Mouse (Mus musculus): ENCODE measurements around the gene Prkn. TPM values are rescaled to one million over a fixed set of nuclear protein-coding genes. Genes with fewer than 3 reads are reported as not detected.

Prkn gene
- total and polyA plus RNA-seq, 2 experiments from 2014 or later, result 9.0 to 9.4 TPM

DNA sequence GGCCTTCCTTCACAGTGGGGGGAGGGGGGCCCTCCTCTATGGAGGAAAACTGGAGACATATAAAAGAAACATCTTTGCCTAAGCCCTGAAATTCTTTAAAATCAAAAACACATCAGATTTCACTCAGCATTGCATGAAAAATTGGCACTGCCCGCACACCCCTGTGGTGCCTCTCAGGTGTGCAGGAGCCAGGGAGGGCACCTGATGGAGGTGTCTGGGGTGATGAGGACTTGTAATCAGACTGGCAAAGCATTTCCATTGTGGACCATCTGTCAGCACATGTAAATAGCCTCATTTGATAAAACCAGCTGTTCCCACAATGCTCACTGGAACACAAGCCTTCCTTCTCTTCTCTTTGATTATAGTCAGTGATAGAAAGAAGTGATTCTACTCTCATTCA lies 928.8 kb downstream of the Prkn start:
- no peak overlapping the region for H3K4me2 ChIP-seq (ENCODE audit: low read depth, low read length, poor library complexity, severe bottlenecking)
- peak; percentile 30 for DNase-seq (ENCODE audit: low spot score)

DNA sequence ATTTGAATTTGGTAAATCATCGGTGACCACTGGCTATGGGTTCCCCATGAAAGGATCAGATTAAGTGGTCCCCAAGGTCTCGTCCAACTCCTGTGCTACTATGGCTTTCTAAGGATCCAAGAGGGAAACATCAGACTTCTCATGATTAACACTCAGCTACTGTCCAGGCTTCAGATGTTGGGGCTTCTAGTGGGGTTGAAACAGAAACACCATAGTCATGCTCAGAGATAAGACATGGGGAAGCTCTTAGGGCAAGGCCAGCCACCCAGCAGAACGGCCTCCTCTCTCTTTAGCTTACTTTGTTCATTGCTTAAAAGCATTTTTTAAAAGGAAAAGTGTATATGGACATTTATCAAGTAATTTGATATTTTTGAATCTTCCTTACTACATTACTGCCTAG lies 929.3 kb downstream of the Prkn start:
- no peak overlapping the region for H3K4me2 ChIP-seq (ENCODE audit: low read depth, low read length, poor library complexity, severe bottlenecking)
- H3K27ac ChIP-seq (ENCODE audit: low read depth, low read length), result no peak overlapping the region
- WGBS, result 85% methylated on average over 3 of the region's 3 CpGs
- no peaks in the 10 kb centered on the region for H3K27me3 ChIP-seq (ENCODE audit: insufficient read depth, low read length)
- DNase-seq (ENCODE audit: low spot score) (no peak), ATAC-seq (ENCODE audit: low FRiP score) (no peak)
- no peaks in the 10 kb centered on the region; the same call in 1 of the 2 replicates for H3K4me1 ChIP-seq (ENCODE audit: insufficient read depth, low read length)
- H3K4me3 ChIP-seq (ENCODE audit: low read depth, low read length), result no peak overlapping the region
- no peak for TF ChIP-seq CTCF (IDR thresholded peaks at IDR 0.05)
- no peaks in the 10 kb centered on the region for H3K9me3 ChIP-seq (ENCODE audit: low read length)
- H3K9ac ChIP-seq (replicated peaks; ENCODE audit: low read length, poor library complexity, severe bottlenecking), result no peak overlapping the region
- H3K36me3 ChIP-seq (ENCODE audit: insufficient read depth, low read length), result no peaks in the 10 kb centered on the region

More for the DNA sequence above, 928.8 kb downstream of the Prkn start:
- Histone ChIP-seq H3K27me3 (ENCODE audit: insufficient read depth, low read length) (no peaks in the 10 kb centered on the region), H3K9me3 (ENCODE audit: low read length) (no peaks in the 10 kb centered on the region), H3K4me1 (ENCODE audit: insufficient read depth, low read length) (no peaks in the 10 kb centered on the region; the same call in 1 of the 2 replicates), H3K4me3 (ENCODE audit: low read depth, low read length) (no peak overlapping the region), H3K27ac (ENCODE audit: low read depth, low read length) (no peak overlapping the region), H3K9ac (replicated peaks; ENCODE audit: low read length, poor library complexity, severe bottlenecking) (no peak overlapping the region), H3K36me3 (ENCODE audit: insufficient read depth, low read length) (no peaks in the 10 kb centered on the region)
- ATAC-seq (ENCODE audit: low FRiP score), result no peak
- TF ChIP-seq CTCF (IDR thresholded peaks at IDR 0.05), result no peak
- 91% methylated on average over 1 of the region's 1 CpGs for WGBS

DNA sequence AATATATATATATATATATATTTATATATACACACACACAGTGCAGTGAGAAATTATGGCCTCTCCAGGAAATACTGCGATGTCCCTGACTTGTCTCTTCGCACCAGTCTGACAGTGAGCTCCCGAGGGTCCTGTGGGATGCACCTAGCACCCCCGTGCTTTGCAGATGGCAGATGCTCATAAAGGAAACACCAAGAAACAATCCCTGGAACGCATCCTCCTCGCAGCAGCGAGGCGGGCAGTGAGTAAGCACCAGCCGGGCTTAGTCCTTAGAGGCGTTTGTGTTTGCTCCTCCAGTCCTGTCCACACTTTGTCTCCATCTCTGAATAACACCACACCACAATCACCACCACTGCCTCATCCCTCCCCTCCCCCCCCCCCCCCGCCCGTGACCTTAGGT lies 939.4 kb downstream of the Prkn start:
- no peak for TF ChIP-seq CTCF (IDR thresholded peaks at IDR 0.05)
- ATAC-seq (ENCODE audit: low FRiP score) (no peak), DNase-seq (ENCODE audit: low spot score) (no peak)
- Histone ChIP-seq H3K27me3 (ENCODE audit: insufficient read depth, low read length) (no peaks in the 10 kb centered on the region), H3K9ac (replicated peaks; ENCODE audit: low read length, poor library complexity, severe bottlenecking) (no peak overlapping the region), H3K4me3 (ENCODE audit: low read depth, low read length) (no peak overlapping the region), H3K4me1 (ENCODE audit: insufficient read depth, low read length) (no peaks in the 10 kb centered on the region), H3K9me3 (ENCODE audit: low read length) (no peaks in the 10 kb centered on the region), H3K4me2 (ENCODE audit: low read depth, low read length, poor library complexity, severe bottlenecking) (no peak overlapping the region), H3K36me3 (ENCODE audit: insufficient read depth, low read length) (no peaks in the 10 kb centered on the region), H3K27ac (ENCODE audit: low read depth, low read length) (no peak overlapping the region)
- 86% methylated on average over 11 of the region's 12 CpGs for WGBS

DNA sequence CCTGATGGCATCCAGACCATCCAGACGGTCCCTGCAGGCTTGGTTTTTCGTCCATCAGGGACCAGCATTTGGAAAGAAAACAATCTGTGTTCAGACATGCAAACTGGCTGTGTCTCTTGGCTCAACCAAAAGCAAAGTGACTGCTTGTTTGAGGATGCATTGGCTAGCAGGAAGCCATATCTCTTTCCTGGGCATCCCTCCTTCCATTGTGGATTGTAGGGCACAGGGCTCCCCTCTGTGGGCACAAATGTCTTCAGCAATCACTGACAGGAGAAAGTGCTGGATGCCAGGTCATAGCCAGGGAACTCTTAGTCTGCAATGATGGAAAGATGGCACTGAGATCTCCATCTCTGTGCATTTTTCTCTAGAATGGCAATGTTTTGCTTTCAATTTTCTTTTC lies 939.8 kb downstream of the Prkn start:
- H3K27ac ChIP-seq (ENCODE audit: low read depth, low read length), result no peak overlapping the region
- no peak overlapping the region for H3K9ac ChIP-seq (replicated peaks; ENCODE audit: low read length, poor library complexity, severe bottlenecking)
- DNase-seq (ENCODE audit: low spot score), result peak; percentile 20
- no peak for ATAC-seq (ENCODE audit: low FRiP score)
- no peak overlapping the region for H3K4me3 ChIP-seq (ENCODE audit: low read depth, low read length)
- H3K36me3 ChIP-seq (ENCODE audit: insufficient read depth, low read length), result no peaks in the 10 kb centered on the region
- peak; percentile 44 for TF ChIP-seq CTCF (IDR thresholded peaks at IDR 0.05)
- no peaks in the 10 kb centered on the region for H3K4me1 ChIP-seq (ENCODE audit: insufficient read depth, low read length)
- no peaks in the 10 kb centered on the region for H3K27me3 ChIP-seq (ENCODE audit: insufficient read depth, low read length)
- no peak overlapping the region for H3K4me2 ChIP-seq (ENCODE audit: low read depth, low read length, poor library complexity, severe bottlenecking)
- H3K9me3 ChIP-seq (ENCODE audit: low read length), result no peaks in the 10 kb centered on the region
- WGBS, result 64% methylated on average over 2 of the region's 2 CpGs

DNA sequence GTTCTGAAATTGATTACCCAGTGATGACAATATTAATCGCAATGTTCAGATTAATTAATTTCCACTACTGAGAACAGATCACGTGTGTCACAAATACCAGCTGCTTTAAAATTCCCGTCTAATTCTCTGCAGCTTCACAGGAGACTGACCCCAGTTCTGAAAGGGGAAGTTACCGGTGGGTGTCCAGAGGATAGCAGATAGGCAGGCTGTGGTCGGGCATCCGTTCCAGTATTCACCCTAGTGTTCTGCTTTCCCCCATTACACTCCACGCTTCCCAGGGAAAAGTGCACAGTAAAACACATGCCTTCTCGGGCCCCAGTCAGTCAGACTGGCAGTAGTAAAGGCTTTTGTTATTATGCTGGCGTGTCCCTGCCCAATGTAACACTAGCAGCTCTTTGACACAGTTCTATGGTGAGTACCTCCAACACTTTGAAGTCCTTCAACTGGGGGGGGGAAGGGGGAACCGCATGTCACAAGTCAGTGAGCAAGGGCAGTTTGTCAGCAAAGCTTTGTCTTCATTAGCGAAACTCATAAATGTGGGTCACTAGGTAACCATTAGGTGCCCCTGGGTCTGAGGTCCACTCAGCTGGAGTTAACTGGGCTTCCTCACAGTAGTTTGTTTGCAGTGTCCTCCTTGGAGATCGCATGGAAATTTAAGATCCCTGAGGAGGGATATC lies 940.8 kb downstream of the Prkn start:
- Histone ChIP-seq H3K9ac (replicated peaks; ENCODE audit: low read length, poor library complexity, severe bottlenecking) (no peak overlapping the region), H3K27ac (ENCODE audit: low read depth, low read length) (no peak overlapping the region), H3K9me3 (ENCODE audit: low read length) (no peaks in the 10 kb centered on the region), H3K4me1 (ENCODE audit: insufficient read depth, low read length) (no peaks in the 10 kb centered on the region), H3K4me3 (ENCODE audit: low read depth, low read length) (no peak overlapping the region), H3K36me3 (ENCODE audit: insufficient read depth, low read length) (no peaks in the 10 kb centered on the region), H3K27me3 (ENCODE audit: insufficient read depth, low read length) (no peaks in the 10 kb centered on the region), H3K4me2 (ENCODE audit: low read depth, low read length, poor library complexity, severe bottlenecking) (no peak overlapping the region)
- TF ChIP-seq CTCF (IDR thresholded peaks at IDR 0.05), result no peak
- ATAC-seq (ENCODE audit: low FRiP score), result no peak
- 46% methylated on average over 12 of the region's 12 CpGs for WGBS
- DNase-seq (ENCODE audit: low spot score), result no peak

DNA sequence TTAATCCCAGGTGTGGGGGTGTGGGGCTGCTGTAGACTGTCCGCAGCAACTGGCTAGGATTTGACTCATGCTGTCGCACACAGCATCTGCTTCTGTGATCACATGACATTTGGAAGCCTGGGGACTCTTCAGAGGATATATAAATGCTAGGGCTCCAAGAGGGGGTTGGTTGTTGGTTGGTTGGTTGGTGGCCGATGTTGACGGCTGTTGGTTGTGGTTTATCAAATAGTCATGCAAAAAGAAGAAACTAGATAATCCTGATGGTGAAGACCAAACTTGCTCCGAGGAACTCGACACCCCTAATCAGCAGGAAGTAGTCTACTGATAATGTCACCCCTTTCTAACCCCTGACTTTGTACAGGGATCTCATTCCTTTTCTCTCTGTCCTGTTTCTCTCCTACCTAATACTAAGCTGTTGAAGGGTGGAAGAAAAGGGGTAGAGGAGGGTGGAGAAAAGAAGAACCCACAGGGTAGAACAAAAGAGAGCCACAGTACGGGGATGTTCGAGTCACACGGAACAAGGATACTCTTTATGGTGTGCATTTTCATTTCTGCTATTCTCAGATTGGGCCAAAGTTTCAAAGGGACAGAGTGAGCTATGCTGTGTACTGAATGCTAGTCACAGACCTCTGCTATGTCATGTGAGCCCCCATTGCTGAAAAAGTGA lies 948.2 kb downstream of the Prkn start:
- no peak for TF ChIP-seq CTCF (IDR thresholded peaks at IDR 0.05)
- H3K4me3 ChIP-seq (ENCODE audit: low read depth, low read length), result no peak overlapping the region
- no peaks in the 10 kb centered on the region for H3K36me3 ChIP-seq (ENCODE audit: insufficient read depth, low read length)
- H3K9ac ChIP-seq (replicated peaks; ENCODE audit: low read length, poor library complexity, severe bottlenecking), result no peak overlapping the region
- H3K4me1 ChIP-seq (ENCODE audit: insufficient read depth, low read length), result no peaks in the 10 kb centered on the region
- DNase-seq (ENCODE audit: low spot score), result no peak
- H3K27ac ChIP-seq (ENCODE audit: low read depth, low read length), result no peak overlapping the region
- H3K4me2 ChIP-seq (ENCODE audit: low read depth, low read length, poor library complexity, severe bottlenecking), result no peak overlapping the region
- WGBS, result 93% methylated on average over 9 of the region's 9 CpGs
- no peaks in the 10 kb centered on the region for H3K9me3 ChIP-seq (ENCODE audit: low read length)
- no peaks in the 10 kb centered on the region for H3K27me3 ChIP-seq (ENCODE audit: insufficient read depth, low read length)
- ATAC-seq (ENCODE audit: low FRiP score), result no peak
